Mouse (Mus musculus): ENCODE results near the gene Pmm1. TPM values are rescaled to one million over a fixed set of nuclear protein-coding genes. Genes with fewer than 3 reads are reported as not detected.
A peak's percentile ranks its signal among the peaks of the same experiment; 100 is the strongest.
"Not testable (repeated sequence)": the region's sequence is repeated elsewhere in the genome, so short reads cannot be mapped to it uniquely, and the experiment has no call there.

Gene Pmm1
- 78.7 and 99.0 TPM in 2 replicates for total RNA-seq (2021)
- long read RNA-seq, experiment 1, transcript Pmm1-201 (8 exons, 1,300 nt): major isoform, 108 of 190 reads
- long read RNA-seq, experiment 1, partial matches to known transcripts: 5 of 190 reads
- long read RNA-seq, experiment 1, other reads (novel, unspliced or antisense): 66 of 190 reads
- long read RNA-seq, experiment 2, transcript Pmm1-201 (8 exons, 1,300 nt): major isoform, 61 of 133 reads
- long read RNA-seq, experiment 2, partial matches to known transcripts: 5 of 133 reads
- long read RNA-seq, experiment 2, other reads (novel, unspliced or antisense): 64 of 133 reads

- peak; percentile 100 for DNase-seq
Observed at GRCm38 (mm10) chr15:81960171-81961077, at the start of gene Pmm1. Gene Pmm1 (minus strand): TSS chr15:81960930.

DNA sequence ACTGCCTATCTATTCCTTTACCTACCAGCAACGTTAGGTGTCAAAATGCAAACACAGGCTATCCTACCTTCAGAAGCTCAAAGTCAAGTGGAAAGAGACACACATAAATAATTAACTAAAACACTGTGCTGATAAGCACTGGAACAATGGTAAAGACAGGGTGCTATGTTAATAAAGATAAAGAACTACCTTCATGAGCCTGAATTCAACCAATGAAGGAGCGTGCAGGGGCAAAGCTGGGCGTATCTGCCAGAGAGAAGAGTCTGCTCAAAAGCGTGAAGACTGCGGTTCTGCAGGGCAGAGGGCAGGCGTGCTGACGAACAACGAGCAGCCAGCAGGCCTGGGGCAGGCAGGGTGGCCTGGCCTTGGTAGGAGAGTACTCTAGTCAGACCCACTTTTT lies 43.5 kb upstream of the Pmm1 start:
- DNase-seq: no peak

DNA sequence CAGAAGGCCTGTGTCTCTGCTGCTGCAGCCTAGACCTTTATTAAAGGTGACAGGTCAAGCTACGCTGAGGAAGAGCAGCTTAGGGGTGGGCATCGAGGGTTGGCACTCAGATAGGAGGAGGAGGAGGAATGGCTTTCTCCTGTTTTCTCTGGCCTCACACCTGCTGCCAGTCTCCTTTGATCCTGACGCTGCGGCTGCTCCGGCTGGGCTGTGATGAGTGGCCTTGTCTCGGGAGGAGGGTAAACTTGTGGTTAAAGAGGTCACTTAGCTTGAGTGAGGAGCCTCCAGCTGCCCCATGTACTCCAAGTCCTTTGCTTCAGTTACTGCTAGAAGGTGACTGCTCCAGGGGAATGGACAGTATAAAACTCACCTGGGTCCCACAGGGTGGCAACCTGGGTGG lies 33.3 kb upstream of the Pmm1 start:
- DNase-seq: no peak

GRCm38 (mm10) chr15:81990549-81990948 lies 29.8 kb upstream of the Pmm1 start:
- peak; percentile 53 for DNase-seq

DNA sequence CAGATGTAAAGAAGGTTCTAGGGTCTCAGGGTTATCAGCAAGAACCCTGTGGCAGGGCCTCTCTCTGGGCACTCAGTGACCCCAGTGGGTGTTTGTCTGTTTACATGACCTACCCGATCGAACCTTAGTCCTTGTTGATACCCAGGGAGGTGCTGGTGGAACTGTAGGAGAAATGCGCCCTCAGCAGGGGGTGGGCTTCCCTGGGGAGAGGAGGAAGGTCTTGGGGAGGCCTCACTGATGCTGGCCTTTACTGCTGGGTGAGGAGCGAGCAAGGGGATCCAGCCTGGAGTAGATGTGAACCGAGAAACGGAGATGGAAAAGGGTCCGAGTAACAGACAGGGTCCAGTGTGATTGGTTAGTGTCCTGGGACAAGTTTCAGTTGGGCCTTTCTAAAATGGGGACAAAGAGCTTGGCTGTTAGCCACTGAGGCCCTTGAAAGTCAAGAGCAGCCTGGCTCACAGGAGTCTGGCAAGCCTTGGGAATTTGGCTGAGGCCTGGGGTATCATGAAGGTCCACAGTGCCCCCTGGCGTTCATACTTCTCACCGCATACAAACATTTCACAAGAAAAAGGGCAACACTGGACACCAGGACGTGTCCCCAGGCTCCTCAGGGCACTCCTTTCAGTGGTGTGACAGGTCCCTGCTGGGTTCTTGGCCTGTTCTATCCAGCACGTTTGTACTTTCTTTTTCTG lies 28.8 kb upstream of the Pmm1 start:
- DNase-seq: peak; percentile 95

GRCm38 (mm10) chr15:81987646-81988045 lies 26.9 kb upstream of the Pmm1 start, which contains the start of gene Xrcc6:
Gene Xrcc6 (plus strand): TSS chr15:81987835.
- DNase-seq: peak; percentile 60

DNA sequence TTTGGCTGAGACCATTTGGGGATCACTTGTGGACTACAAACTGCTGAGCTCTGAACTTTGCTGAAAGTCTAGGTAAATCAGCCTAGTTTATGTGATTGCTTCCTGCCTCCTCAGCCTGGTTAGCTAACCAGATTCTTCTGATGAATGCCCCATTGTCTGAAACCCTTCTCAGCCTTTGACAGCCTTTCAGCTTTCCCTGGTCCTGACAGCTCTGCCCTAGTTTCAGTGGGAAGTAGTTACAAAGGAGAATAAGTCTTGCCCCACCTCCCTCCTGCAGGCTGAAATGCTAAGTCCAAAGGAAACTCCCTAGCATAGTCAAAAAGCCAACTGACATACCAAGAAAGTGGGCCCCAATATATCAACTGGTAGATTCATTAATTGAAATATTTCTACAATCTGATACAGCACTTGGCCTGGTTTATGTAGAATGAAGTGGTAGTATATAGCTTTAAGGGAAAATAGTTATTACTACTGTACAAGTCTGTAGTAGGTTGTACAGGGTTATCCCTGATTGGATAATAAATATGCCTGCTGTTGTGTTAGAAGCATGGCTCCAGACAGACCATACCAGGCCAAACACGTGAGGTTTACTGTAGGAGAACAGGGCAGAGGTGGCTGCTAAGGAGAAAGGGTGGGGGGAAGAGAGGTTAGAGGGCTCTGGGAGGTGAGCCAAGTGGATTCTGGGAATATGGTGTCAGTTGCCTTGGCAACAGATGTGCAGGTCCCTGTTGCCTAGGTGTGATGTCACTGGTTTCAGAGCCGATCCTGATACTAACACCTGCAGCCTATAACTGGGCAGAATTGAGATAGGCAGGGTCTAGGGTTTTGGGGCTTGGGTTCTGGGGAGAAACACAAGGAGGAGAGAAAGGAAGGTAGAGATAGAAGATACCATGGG lies 24.8 kb upstream of the Pmm1 start:
- DNase-seq: no peak

- no peak for DNase-seq
Observed at GRCm38 (mm10) chr15:81982173-81982572, 21.4 kb upstream of the Pmm1 start.

DNA sequence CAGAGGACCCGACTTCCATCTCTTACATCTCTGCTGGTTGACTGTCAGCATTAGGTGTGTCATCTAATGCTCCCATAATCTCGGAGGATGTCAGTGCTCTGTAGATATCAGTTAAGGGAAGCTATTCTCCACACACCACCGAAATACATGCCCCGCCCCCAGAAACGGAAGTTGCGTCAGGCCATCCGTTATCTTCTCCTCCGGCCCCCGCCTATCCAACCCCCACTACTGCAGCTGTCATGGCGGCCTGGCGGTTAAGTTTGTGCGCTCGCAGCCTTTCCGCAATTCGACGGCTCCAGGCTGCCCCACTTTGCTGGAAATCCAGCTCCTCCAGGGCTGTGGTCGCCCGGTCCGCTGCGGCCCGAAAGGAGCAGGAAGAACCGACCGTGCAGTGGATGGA lies 19.6 kb upstream of the Pmm1 start, which contains the start of gene 1700029P11Rik:
TSS of gene 1700029P11Rik (plus strand) at position 220 of the 400 bp plus-strand sequence.
- no peak for DNase-seq

DNA sequence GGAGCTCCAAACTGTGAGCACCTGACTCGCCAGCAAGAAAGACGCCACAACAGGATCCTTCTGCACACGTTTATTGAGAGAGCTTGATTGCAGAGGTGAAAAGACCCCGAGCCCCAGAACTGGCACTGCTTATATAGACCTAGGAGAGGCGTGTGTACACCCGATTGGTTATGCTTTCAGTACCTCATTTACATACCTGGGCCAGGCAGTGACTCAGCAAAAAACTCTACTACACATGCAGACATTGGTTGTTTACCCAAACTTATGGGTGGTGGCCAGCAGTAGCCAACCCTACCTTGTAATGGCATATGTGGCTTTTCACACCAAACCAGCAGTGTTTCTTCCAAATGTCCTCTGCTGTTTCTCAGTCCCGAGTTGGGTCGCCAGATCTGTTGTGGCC lies 14.4 kb upstream of the Pmm1 start:
- not testable (repeated sequence) for DNase-seq

- not testable (repeated sequence) for DNase-seq
Observed at GRCm38 (mm10) chr15:81970498-81970897, 9.8 kb upstream of the Pmm1 start.

DNA sequence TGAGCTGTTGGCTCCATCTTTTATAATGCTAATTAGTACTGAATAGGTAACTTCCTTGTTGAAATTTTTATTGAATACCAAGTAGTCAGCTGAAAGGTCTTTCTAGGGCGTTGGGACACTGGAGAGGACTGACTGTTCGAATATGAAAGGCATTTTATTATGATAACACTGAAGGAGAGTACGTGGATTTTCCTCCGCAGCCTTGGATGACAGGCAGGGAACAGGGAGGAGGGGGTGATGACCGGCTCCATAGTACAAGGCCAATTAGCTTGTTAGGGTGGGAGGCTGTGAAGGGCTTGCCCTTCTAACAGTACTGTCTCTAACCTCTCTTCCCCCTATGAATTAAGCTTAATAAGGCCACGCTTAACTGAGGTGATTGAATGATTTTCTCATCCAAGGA lies 8.9 kb upstream of the Pmm1 start:
- DNase-seq: not testable (repeated sequence)

GRCm38 (mm10) chr15:81969173-81969572 lies 8.4 kb upstream of the Pmm1 start:
- no peak for DNase-seq

DNA sequence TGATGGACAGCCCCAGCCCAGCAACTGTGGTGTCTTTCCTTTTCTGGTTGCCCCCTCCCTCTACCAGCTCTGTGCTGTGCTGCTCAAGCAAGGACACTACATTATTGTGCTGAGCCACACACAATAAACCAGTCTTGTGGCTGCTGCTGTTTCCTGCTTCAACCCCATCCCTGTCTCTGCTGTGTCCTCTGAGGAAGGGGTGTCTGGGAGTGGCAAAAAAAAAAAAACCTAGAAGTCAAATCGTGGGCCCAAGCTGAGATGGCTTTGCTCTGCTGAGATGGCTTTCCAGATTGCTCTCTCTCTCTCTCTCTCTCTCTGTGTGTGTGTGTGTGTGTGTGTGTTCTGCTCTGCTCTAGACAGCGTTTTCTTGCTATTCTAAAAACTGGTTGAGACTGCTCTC lies 7.7 kb upstream of the Pmm1 start:
- no peak for DNase-seq

DNA sequence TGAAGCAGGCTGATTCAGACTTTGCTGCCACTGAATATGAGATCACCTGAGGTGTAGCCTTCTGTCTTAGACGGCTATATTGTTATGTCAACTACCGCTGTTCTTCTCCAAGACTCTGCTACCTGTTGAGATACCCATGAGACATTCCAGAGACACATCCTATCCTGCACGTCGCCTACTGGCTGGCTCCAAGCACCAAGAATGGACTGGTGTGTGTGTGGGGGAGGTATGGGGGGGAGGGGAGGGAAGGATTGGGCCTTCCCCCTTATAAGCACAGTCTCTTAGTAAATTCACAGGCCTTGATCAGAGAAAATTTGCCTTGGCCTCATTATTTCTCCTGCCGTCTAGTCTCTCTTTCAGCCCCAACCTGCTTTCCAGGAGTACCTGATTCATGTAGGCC lies 7.1 kb upstream of the Pmm1 start:
- DNase-seq: no peak

DNA sequence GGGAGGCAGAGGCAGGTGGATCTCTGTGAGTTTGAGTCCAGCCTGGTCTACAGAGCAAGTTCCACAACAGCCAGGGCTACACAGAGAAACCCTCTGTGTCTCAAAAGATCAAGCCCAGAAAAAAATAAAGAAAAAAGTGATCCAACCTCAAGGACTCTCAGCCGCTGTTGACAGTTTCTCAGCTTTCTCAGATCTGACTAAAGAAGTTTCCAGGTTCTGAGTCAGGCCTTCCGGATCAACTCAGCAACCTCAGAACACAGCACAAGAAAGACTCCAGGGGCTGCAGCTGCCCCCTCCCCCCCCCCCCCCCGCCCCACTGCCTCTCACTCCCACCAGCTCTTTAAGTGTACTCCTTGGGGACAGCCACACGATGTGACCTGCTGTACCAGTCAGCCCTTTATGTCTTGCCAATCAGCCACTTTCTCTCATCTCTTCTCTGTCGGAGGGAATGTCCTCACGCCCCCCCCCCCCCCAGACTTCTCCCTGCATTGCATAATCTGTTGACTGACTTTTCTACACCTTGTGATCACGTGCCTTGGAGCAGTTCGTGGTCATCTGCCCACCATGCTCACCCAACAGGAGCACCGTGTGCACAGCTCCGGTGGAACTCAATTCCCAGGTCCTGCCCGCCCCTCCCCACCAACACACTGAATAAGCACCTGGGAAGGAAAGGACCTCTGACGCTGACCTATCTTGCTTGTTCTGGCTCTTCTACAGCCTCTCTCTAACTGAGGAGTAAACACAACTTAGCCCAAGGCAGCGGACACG lies 5.5 kb upstream of the Pmm1 start:
- no peak for DNase-seq

GRCm38 (mm10) chr15:81964980-81965545 lies 4.3 kb upstream of the Pmm1 start:
- DNase-seq: no peak

DNA sequence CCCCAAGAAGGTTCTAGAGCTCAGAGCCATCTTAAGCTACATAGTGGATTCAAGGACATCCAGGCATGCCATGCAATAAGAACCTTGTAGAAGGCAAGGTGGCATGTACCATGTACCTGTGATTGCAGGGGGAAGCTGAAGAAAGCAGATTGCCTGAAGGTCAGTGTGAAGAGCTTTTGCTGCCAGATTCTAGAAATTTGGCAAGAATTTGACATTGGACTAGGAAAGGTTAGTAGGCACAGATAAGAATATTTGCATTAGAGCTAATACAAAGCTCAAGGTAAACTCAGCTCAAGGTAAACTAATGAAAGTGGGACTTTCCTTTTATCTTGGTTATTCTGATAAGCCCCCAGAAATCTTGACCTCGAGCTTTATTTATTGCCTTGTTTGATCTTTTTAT lies 3.5 kb upstream of the Pmm1 start:
- no peak for DNase-seq

DNA sequence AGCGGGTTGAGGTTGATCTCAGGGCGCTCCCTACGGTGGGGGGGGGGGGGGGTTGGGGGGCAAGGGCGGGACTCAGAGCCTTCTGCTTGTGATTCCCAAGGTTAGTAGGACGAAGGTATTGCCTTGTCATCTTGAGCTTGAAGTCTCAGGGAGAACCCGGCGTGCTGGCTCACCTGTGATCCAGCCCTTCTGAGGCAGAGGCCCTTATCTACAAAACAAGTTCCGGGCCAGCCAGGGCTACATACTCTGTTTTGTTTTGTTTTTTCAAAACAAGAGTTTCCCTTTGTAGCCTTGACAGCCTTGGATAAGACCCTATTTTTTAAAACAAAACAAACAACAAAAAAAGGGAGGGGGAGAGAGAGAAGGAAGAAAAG lies 335 bp upstream of the Pmm1 start:
- DNase-seq: no peak

DNA sequence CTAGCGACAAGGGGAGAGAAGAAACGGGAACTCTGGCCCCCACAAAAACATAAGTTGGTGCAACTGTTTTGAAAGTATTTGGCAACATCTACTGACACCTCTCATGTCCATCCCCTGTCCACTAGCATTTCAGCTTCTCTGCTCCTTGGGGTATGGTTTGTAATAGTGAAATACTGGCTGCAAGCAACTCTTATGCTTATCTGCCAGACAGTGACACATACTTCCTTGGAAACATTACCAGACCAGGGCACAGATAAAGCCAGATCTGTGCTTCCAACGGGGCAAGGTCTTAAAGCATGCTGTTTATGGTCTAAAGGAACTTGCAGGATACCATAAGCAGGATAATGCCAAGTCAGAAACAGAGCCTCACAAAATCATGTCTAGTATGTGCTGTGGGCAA lies 1.8 kb downstream of the Pmm1 start:
- DNase-seq: no peak

GRCm38 (mm10) chr15:81957598-81957997 lies 3.1 kb downstream of the Pmm1 start:
- no peak for DNase-seq

Measured in adrenal gland, postnatal 14 days (tissue).